Mouse (Mus musculus) lung, adult 18-20 months (tissue): ENCODE results near the gene Pcbp4.

Experiments
- DNase-seq, 2 experiments: peaks; one replicate each; pipeline ENCODE4 v3.0.0; 2022; ENCODE audit warnings: mixed read lengths in 2 of 2

The Pcbp4 gene

GRCm38 (mm10) chr9:106453271-106454070 is at the start of gene Pcbp4:
TSS of gene Pcbp4 (plus strand) at chr9:106453291.
- peak; percentile 64 to 71 for DNase-seq

- DNase-seq = peak; percentile 56 to 71
These were observed 47.8 kb upstream of the Pcbp4 start for GRCm38 (mm10) chr9:106405275-106405674.

- peak; percentile 37 to 56 for DNase-seq
These were observed 46.5 kb upstream of the Pcbp4 start for GRCm38 (mm10) chr9:106406443-106407078.

GRCm38 (mm10) chr9:106409096-106409495 is 44.0 kb upstream of the Pcbp4 start:
- DNase-seq = no peak

- DNase-seq = no peak
These were observed 42.9 kb upstream of the Pcbp4 start for GRCm38 (mm10) chr9:106410086-106410650.

GRCm38 (mm10) chr9:106411091-106411594 is 41.9 kb upstream of the Pcbp4 start:
- no peak for DNase-seq

- no peak for DNase-seq
These were observed 41.4 kb upstream of the Pcbp4 start for GRCm38 (mm10) chr9:106411729-106412128.

GRCm38 (mm10) chr9:106412210-106412609 is 40.9 kb upstream of the Pcbp4 start:
- no peak for DNase-seq

- DNase-seq = no peak
These were observed 39.5 kb upstream of the Pcbp4 start for GRCm38 (mm10) chr9:106413606-106414005.

- no peak for DNase-seq
These were observed 36.3 kb upstream of the Pcbp4 start for GRCm38 (mm10) chr9:106416826-106417225.

- DNase-seq = peak; percentile 65 to 73
These were observed 35.1 kb upstream of the Pcbp4 start for GRCm38 (mm10) chr9:106417841-106418625.

GRCm38 (mm10) chr9:106420608-106421007 is 32.5 kb upstream of the Pcbp4 start:
- no peak for DNase-seq

- DNase-seq = no peak
These were observed 31.8 kb upstream of the Pcbp4 start for GRCm38 (mm10) chr9:106421033-106421864.

- DNase-seq = peak; percentile 84 to 90
These were observed 31.3 kb upstream of the Pcbp4 start for GRCm38 (mm10) chr9:106421865-106422160.

- DNase-seq = no peak
These were observed 24.3 kb upstream of the Pcbp4 start for GRCm38 (mm10) chr9:106428719-106429220.

- peak; percentile 94 to 95 for DNase-seq
These were observed 23.7 kb upstream of the Pcbp4 start, which contains the start of gene Rpl29 for GRCm38 (mm10) chr9:106429221-106430014. TSS of gene Rpl29 (plus strand) at chr9:106429454.

GRCm38 (mm10) chr9:106430015-106430264 is 23.2 kb upstream of the Pcbp4 start:
- no peak for DNase-seq

GRCm38 (mm10) chr9:106433389-106433788 is 19.7 kb upstream of the Pcbp4 start:
- no peak for DNase-seq

- DNase-seq = no peak
These were observed 16.5 kb upstream of the Pcbp4 start for GRCm38 (mm10) chr9:106436566-106436965.

GRCm38 (mm10) chr9:106442680-106443079 is 10.4 kb upstream of the Pcbp4 start:
- no peak for DNase-seq

GRCm38 (mm10) chr9:106444836-106445235 is 8.3 kb upstream of the Pcbp4 start:
- no peak for DNase-seq
